Mouse (Mus musculus) yolk sac, embryonic 10.5 days (tissue): ENCODE measurements around the gene Gpha2.
A peak's percentile ranks its signal among the peaks of the same experiment; 100 is the strongest.

ENCODE experiments used
- DNase-seq: peaks from one replicate; pipeline ENCODE4 v3.0.0-alpha.2; 2017; ENCODE audit warnings: low spot score

The Gpha2 gene

GRCm38 (mm10) chr19:6226135-6226534 lies at the start of gene Gpha2:
Gene Gpha2, plus strand, starts transcription at chr19:6226380.
- peak; percentile 21 for DNase-seq

GRCm38 (mm10) chr19:6178775-6179174 lies 47.4 kb upstream of the Gpha2 start:
- DNase-seq, result no peak

GRCm38 (mm10) chr19:6181629-6182028 lies 44.6 kb upstream of the Gpha2 start:
- peak; percentile 28 for DNase-seq

GRCm38 (mm10) chr19:6182534-6182933 lies 43.6 kb upstream of the Gpha2 start:
- DNase-seq, result no peak

GRCm38 (mm10) chr19:6184131-6184530 lies 42.0 kb upstream of the Gpha2 start, which contains the start of gene Majin:
Gene Majin, plus strand, starts transcription at chr19:6184388.
- DNase-seq, result no peak

DNA sequence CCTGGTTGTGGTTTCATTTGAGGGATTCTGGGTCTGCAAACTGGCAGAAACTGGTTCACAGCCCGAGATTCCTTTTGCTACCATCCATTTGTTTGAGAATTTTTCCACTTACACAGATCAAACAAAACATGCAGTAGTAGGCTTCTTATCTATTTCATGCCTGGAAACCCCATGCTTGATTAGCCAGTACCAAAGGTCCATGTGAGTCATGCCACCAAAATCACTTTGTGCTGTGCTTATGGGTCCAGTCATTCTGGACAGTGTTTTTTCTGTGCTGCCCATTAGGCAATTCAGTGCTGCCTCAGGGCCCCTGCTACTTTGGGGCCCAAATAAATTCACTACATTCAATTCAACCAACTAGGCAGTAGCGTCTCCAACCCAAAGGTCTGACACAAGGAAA lies 21.9 kb upstream of the Gpha2 start:
- no peak for DNase-seq

DNA sequence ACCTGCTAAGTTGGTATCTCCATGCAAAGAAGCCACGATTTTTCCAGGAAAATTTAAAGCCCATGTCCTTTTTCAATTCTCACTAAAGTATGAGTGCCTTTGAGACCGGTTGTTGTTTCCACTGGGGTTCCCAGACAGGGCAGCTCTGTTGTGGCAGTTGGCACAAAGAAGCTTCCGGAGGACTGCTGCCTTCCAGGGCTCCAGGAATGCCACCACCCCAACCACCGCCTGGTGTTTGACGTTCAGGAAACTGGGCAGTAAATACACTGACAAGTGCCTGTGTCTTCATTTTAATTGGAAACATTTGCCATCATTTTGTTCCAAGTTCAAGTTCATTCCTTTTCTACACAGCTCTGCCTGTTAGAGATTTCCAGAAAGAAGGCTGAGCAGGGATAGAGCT lies 19.5 kb upstream of the Gpha2 start:
- DNase-seq, result no peak

- DNase-seq, result no peak
Observed at GRCm38 (mm10) chr19:6216046-6216705, 10.0 kb upstream of the Gpha2 start.

- no peak for DNase-seq
Observed at GRCm38 (mm10) chr19:6218606-6219005, 7.6 kb upstream of the Gpha2 start.

DNA sequence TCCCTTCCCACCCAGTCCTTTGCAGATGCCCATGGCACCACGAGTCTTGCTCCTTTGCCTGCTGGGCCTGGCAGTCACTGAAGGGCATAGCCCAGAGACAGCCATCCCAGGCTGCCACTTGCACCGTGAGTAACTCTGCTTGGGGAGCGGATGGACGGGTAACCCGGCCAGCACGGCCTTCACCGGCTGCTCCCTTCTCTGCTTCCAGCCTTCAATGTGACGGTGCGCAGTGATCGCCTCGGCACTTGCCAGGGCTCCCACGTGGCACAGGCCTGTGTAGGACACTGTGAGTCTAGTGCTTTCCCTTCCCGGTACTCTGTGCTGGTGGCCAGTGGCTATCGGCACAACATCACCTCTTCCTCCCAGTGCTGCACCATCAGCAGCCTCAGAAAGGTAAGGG lies 583 bp downstream of the Gpha2 start:
- no peak for DNase-seq

- no peak for DNase-seq
Observed at GRCm38 (mm10) chr19:6227864-6228263, 1.7 kb downstream of the Gpha2 start.

GRCm38 (mm10) chr19:6230411-6230810 lies 4.2 kb downstream of the Gpha2 start:
- no peak for DNase-seq

DNA sequence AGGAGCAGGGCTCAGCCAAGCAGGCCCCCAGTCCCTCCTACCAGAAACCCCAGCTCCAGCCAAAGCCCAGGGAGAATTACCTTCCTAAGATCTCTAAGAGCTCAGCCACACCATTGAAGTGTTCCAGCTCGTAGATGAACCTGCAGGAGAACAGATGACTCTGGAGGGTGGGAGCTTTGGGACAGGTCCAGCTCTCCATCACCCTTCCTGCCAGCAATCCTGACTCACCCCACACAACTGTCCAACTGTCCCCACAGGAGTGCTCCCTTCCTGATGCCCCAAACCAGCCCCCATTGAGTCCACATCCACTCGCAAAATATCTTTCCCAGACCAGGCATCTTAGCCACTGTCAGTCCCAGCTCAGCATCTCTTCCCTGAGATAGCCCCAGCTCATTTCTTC lies 4.9 kb downstream of the Gpha2 start:
- no peak for DNase-seq

DNA sequence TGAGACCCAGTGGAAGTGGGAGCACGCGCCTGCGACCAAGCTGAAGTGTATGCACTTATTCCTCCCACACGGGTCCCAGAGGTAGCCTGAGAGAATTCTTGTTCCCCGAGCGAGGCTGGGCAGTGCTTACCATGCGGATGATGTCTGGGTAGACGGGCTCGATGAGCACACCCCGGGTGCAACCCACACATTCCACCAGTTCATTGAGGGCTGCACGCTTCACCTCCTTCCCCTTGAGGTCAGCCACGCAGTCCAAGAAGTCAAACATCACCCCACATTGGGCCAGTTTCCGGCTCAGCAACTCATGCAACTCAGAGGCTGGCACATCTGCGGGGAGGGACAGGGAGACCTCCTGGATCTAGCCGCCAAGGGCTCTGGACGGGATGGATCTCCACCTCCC lies 7.5 kb downstream of the Gpha2 start:
- no peak for DNase-seq

- no peak for DNase-seq
Observed at GRCm38 (mm10) chr19:6234337-6235083, 8.3 kb downstream of the Gpha2 start.

DNA sequence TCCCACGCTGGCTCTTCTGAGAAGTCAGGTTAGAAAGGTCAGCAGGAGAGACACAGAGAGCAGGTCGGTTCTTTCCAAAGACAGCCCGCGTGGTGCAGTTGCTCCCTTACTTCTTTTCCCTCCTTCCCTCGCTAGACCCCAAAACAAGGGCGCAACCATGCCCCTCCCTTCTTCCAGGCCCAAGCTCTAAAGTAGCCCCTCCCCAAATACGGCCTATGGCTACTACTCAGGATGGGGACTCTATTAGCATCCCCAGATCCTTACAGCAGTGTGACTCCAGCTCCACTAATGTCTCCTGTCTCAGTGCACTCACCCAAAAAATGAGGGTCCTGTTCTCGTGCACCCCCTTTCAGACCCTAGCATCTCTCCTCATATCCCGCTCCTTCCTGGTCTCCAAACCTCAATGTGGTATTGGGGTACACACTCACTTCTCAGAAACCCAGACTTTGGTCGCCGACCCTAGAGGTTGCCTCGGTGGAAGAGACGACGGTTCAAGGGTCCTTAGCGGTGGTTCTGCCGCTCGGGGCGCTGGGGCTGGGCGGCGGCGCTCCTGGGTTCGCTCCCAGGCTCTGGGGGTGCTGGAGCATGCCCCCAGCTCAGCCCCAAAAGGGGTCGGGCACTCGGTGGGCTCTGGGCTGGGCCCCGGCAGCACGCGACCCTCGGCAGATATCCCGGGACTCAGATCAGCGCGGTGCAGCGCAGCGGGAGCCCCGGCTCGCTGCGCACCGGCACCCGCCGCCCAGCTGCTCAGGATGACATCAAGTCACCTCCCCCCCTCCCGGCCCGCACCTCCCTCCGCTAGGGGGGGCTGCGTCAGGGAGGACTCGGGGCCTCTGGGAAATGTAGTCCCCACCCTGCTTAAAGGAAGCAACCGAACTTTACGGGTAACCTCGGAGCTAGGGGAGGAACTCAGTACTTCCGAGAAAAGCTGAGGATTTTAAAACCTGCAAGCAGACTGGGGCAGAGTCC lies 9.2 kb downstream of the Gpha2 start, which contains the start of gene Ppp2r5b:
Gene Ppp2r5b (minus strand): TSS at position 789 of the 969 bp plus-strand sequence.
- DNase-seq, result peak; percentile 94

- DNase-seq, result peak; percentile 93
Observed at GRCm38 (mm10) chr19:6236053-6236441, 9.9 kb downstream of the Gpha2 start.

DNA sequence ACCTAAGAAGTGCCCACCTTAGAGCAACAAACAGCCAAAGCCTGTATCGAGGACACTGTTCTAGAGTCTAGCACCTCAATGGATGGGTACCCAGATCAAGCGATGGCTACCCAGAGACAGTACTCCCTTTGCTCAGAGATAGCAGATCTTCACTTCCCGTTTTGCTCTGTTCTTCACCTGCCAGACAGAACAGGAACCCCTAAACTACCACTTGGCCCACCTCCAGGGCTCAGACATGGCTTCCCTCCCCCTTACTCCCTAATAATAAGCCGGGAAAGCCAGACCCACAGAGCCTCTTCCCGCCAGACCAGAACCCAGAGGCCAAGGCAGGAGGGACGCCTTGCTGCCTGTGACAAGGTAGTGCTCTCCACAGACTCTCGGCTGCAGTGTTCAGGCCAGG lies 10.7 kb downstream of the Gpha2 start:
- DNase-seq, result no peak

GRCm38 (mm10) chr19:6238740-6239139 lies 12.6 kb downstream of the Gpha2 start:
- no peak for DNase-seq

DNA sequence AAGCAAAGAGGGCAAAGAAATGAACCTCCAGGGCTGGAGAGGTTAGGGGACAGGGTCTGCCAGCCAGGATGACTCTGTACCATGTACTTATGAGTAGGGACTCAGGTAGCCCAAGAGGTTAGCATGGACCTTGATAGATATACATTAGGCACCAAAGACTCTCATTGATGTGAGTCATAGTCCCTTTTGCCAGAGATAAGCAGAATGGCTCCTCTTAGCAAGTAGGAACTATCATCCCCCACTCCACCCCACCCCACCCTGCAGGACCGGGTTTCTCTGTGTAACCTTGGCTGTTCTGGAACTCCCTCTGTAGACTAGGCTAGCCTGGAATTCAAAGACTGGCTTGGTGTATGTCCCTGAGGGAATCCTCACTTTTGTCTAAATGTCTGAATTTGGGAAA lies 14.0 kb downstream of the Gpha2 start:
- DNase-seq, result no peak

DNA sequence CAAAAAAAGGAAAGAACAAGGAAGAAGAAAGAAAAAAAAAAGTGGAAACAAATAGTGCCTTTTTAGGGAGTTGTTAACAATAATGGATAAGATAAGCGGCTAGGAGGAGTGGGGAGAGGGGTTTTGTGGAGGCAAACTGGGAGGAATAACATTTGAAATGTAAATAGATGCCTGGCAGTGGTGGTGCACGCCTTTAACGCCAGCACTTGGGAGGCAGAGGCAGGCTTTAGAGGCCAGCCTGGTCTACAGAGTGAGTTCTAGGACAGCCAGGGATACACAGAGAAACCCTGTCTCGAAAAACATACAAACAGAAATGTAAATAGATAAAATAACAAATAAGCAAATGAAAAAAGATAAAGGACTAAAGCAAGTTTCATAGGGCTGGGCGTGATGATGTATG lies 14.5 kb downstream of the Gpha2 start:
- no peak for DNase-seq
